Mouse (Mus musculus) spleen, adult 2 months (tissue): ENCODE measurements around the gene Car14.
A peak's percentile ranks its signal among the peaks of the same experiment; 100 is the strongest.

Experiments
- CTCF ChIP-seq: fragments of 200-500 bp; IDR thresholded peaks from 2 replicates; pipeline ENCODE4 v1.5.1; 2011; ENCODE audit warnings: mild to moderate bottlenecking, inconsistent platforms; ENCODE audit not compliant: insufficient read depth, insufficient read length, insufficient replicate concordance; ENCODE audit errors: extremely low read depth
- POLR2A ChIP-seq: fragments of 200-500 bp; IDR thresholded peaks from 2 replicates; pipeline ENCODE4 v1.6.1; 2011; ENCODE audit warnings: low read depth, low read length, inconsistent platforms

DNA sequence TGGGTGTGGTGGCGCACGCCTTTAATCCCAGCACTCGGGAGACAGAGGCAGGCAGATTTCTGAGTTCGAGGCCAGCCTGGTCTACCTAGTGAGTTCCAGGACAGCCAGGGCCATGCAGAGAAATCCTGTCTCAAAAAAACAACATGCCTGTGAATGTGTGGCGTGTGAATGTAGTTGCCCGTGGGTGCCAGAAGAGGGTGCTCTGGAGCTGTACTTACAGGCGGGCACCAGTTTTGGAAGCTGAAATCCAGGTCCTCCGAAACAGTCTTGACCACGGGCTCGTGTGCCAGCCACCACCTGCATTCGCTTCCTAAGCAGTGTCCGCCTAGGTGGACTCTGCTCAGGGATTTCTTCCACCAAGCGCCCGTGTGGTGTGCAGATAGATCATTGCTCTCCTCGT lies 34.3 kb upstream of the Car14 start:
- TF ChIP-seq CTCF (peak; percentile 32; the same call in 1 of the 2 replicates), POLR2A (no peak)
